Mouse (Mus musculus): ENCODE measurements at regions not wholly inside any gene's neighbourhood (a gene's known extent, or its start where the extent isn't known, plus 50 kb on each side); places are given as distances from the start of the nearest gene placed in this dataset.

GRCm38 (mm10) chr8:57048490-57048889, 272.3 kb upstream of the Hand2 start:
- TF ChIP-seq POLR2A (IDR thresholded peaks at IDR 0.05; ENCODE audit: borderline replicate concordance, extremely low read depth, low read depth, low read length) (no peak), CTCF (IDR thresholded peaks at IDR 0.05; ENCODE audit: insufficient read depth, low read length) (no peak)
